Mouse (Mus musculus) testis, adult 2 months (tissue): Measurements from ENCODE around the gene Zfp652.

ENCODE experiments used
- CTCF ChIP-seq: fragments of 200-500 bp; IDR thresholded peaks from 2 replicates; pipeline ENCODE4 v1.5.1; 2012; ENCODE audit warnings: low read depth, mild to moderate bottlenecking, inconsistent platforms, low read length, moderate library complexity; ENCODE audit not compliant: control insufficient read depth, insufficient read depth, insufficient replicate concordance
- POLR2A ChIP-seq: fragments of 200-500 bp; IDR thresholded peaks from 2 replicates; pipeline ENCODE4 v1.6.1; 2012; ENCODE audit warnings: low read depth, mild to moderate bottlenecking, inconsistent platforms, low read length, moderate library complexity; ENCODE audit not compliant: control insufficient read depth

- TF ChIP-seq CTCF (no peak), POLR2A (no peak)
These were observed 13.7 kb downstream of the Zfp652 start for GRCm38 (mm10) chr11:95726156-95726555.
